Mouse (Mus musculus) kidney, adult 2 months (tissue): ENCODE measurements around the gene Pld1.

ENCODE experiments used
- CTCF ChIP-seq: fragments of 200-500 bp; conservative IDR thresholded peaks from 2 replicates; pipeline ENCODE4 v1.5.1; 2011; ENCODE audit warnings: low read depth, mild to moderate bottlenecking, control low read depth, low read length, moderate library complexity, mixed read lengths; ENCODE audit not compliant: insufficient read depth, insufficient read length
- POLR2A ChIP-seq: fragments of 200-500 bp; IDR thresholded peaks from one replicate; pipeline ENCODE4 v1.6.1; 2011; ENCODE audit warnings: low read depth, low read length, control low read depth

GRCm38 (mm10) chr3:28091296-28091695 lies 152.8 kb downstream of the Pld1 start:
- TF ChIP-seq POLR2A (no peak), CTCF (no peak)
